Mouse (Mus musculus) cerebellum, adult 2 months (tissue): ENCODE data around the gene Phactr2.

Source experiments
- CTCF ChIP-seq: fragments of 200-500 bp; IDR thresholded peaks from 2 replicates; pipeline ENCODE4 v1.5.1; 2011; ENCODE audit warnings: low read depth, mild to moderate bottlenecking, control low read depth, low read length, moderate library complexity, borderline replicate concordance; ENCODE audit not compliant: insufficient read depth
- POLR2A ChIP-seq: fragments of 200-500 bp; IDR thresholded peaks from 2 replicates; pipeline ENCODE4 v1.6.1; 2011; ENCODE audit warnings: low read length, control low read depth, borderline replicate concordance; ENCODE audit not compliant: insufficient read depth

DNA sequence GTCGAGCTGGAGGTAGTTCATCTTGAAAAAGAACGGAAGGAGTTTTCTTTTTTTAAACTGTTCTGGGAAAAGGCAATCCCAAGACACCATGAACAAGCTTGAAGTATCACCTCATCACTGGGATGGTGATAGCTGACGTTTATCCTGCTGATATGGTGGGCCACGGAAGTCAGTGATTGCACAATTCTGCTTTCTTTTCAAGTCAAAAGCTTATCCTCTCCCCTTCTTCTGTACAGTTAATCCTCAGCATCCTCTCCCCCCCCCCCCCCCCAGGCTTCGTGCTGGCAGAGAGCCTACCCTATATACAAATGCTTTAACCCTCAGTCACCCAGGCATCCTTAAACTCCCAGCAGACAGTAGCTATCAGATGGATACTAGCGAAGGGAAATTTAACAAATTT is 228.5 kb downstream of the Phactr2 start:
- no peak for TF ChIP-seq CTCF
- no peak for TF ChIP-seq POLR2A
